Mouse (Mus musculus): ENCODE data around the gene Tex35.

DNA sequence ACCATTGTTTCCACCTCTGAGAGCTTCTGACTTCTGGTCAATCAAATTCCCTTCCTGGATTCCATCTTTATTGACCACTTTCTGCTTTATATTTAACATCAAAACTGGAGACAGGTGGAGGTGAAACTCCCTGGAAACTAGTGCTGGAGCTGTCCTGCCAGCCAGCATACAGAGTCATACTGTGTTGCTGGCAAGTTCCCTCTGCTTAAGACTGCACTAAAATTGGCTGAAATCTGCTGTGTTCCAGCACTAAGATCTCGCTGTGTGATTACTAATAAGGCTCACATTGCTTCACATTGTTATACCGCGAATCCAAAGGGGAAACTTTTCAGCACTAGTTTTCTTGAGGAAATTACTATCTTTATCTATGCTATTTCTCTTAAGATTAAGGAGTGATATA lies 36.1 kb upstream of the Tex35 start:
- TF ChIP-seq TAL1 (IDR thresholded peaks at IDR 0.05; ENCODE audit: low read length) (no peak), GATA1 (IDR thresholded peaks at IDR 0.05; ENCODE audit: low read length) (no peak)

Measured in erythroblast, embryonic 14.5 days (primary cell).